Mouse (Mus musculus) Muller cell, postnatal 12 days (primary cell): ENCODE results near the gene Gm3532.
"Not testable (repeated sequence)": the region's sequence is repeated elsewhere in the genome, so short reads cannot be mapped to it uniquely, and the experiment has no call there.

Experiments used
- DNase-seq: peaks from one replicate; pipeline ENCODE4 v3.0.0-alpha.2; 2015; ENCODE audit errors: inconsistent ontology term

Gene Gm3532

DNA sequence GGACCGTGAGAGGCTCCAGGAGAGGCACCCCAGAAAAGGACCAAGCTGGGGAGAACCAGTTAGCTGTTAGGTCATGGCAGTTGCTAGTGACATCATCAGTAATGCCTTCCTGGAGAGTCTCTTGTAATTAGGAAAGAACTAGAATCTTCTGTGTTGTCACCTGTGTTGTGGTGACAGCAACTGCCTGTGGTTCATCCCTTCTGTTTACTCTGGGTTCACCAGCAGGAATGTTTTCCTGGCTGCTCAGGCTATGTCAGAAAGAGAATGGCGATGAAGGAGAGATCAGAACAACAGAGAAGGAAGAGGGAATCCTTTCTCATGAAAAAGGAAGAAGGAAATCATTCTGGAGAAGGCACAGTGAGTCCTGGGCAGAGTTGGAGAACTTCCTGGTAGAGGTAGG is at the start of gene Gm3532:
Gm3532 (plus strand) TSS at position 301 of the 400 bp plus-strand sequence.
- DNase-seq: not testable (repeated sequence)

GRCm38 (mm10) chr14:5501374-5501773 is 36.9 kb upstream of the Gm3532 start, which contains the start of gene Gm3488:
Gm3488 (plus strand) TSS chr14:5501674.
- DNase-seq: not testable (repeated sequence)
